Mouse (Mus musculus): ENCODE data around the gene Tm9sf2. TPM values are rescaled to one million over a fixed set of nuclear protein-coding genes. Genes with fewer than 3 reads are reported as not detected.

The Tm9sf2 gene
- polyA plus RNA-seq, 1 experiment from 2014 or later = 135 TPM

DNA sequence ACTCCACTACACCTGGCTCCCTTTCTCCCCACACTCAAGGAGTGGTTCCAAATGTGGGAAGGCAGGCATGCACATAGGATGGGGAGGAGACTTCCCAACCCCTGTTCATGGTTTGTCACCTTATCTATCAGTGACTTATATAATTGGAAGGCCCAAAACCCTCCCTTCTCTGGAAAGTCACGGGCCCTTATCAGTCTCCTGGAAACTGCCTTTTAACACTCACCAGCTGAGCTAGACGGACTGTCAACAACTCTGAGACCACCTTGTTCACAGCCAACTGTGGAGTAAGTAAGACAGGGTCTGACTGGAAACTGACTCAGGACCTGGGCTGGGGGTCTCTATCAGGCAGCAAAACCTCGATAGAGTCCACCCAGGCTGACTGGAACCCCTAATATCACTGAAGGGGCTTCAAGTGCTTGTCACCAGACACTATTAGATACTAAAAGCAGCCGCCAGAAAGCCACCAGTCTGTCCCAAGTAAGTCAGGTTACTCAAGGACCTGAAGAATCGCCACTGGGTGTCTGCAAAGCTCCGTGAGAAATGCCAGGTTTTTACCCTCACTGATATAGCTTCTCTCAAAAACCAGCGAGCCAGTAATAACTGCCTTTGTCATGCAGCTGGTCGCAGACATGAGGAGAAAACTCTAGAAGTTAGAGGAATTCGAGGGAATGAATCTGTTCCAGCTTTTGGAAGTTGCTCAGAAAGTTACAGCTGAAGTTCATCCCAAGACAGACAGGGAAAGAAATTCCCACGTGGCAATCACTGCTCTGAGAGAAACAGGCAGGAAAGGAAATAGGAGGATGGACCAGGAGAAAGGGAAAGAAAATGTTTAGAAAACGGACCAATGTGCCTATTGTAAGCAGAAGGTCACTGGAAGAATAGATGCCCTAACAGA is 37.8 kb upstream of the Tm9sf2 start:
- Histone ChIP-seq H3K9ac (ENCODE audit: low read length) (no peak overlapping the region; the same call in 1 of the 2 replicates), H3K4me2 (ENCODE audit: low read depth, low read length) (peak overlapping the region; percentile 37), H3K27me3 (ENCODE audit: control insufficient read depth, insufficient read depth, low read length) (peaks cover 50% of the 10 kb centered on the region), H3K4me1 (ENCODE audit: control insufficient read depth, insufficient read depth, low read length) (peaks cover 18% of the 10 kb centered on the region), H3K4me3 (ENCODE audit: low read length) (no peak overlapping the region), H3K27ac (ENCODE audit: low read length) (peak overlapping the region; percentile 38; the same call in 1 of the 2 replicates), H3K36me3 (ENCODE audit: control insufficient read depth, insufficient read depth) (no peaks in the 10 kb centered on the region), H3K9me3 (replicated peaks; ENCODE audit: control insufficient read depth, low read length) (no peaks in the 10 kb centered on the region)
- 18% methylated on average over 11 of the region's 11 CpGs for WGBS
- peak; percentile 69 for ATAC-seq (replicated peaks; ENCODE audit: extremely low read depth, insufficient read depth, low FRiP score)

DNA sequence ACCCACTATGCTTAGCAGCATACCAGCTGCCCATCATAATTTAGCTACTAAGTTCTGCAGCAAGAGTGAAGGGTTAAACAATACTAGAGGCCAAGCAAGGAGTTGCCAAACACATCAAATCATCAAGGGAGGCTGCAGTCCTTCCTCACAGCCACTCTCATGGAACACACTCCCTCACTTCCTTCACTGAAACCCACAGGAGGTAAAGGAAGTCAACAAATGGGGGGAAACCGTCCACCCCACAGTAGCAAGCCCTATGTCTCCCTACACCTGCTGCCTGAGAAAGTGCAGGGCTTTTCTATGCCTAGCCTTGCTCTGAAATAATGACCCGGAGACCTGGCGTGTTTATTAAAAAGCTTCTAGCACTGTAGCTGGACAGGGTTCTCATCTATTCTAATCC is 36.9 kb upstream of the Tm9sf2 start:
- Histone ChIP-seq H3K36me3 (ENCODE audit: control insufficient read depth, insufficient read depth) (no peaks in the 10 kb centered on the region), H3K4me1 (ENCODE audit: control insufficient read depth, insufficient read depth, low read length) (peaks cover 18% of the 10 kb centered on the region), H3K4me3 (ENCODE audit: low read length) (no peak overlapping the region), H3K9ac (ENCODE audit: low read length) (no peak overlapping the region), H3K4me2 (ENCODE audit: low read depth, low read length) (no peak overlapping the region), H3K27ac (ENCODE audit: low read length) (no peak overlapping the region), H3K9me3 (replicated peaks; ENCODE audit: control insufficient read depth, low read length) (no peaks in the 10 kb centered on the region), H3K27me3 (ENCODE audit: control insufficient read depth, insufficient read depth, low read length) (peaks cover 47% of the 10 kb centered on the region)
- ATAC-seq (replicated peaks; ENCODE audit: extremely low read depth, insufficient read depth, low FRiP score) = no peak
- WGBS = 68% methylated on average over 3 of the region's 3 CpGs

DNA sequence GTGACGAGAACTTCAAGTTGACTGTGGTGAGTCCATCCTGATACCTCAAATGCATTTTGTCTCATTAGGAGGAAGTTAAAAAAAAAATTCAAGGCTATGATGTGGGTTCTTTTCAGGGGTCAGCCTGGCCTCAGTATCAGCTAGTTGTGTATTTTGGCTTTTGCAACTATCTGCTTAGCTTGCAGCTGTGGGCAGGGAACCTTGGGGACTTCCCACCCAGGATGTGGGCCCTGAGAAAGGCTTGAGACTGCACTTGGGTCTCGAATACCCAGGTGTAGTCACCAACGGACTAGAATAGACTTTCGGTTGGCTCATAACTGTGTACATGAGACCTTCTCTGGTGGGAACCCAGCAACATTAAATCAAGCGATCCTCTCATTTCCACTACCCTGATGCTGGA is 33.4 kb upstream of the Tm9sf2 start:
- Histone ChIP-seq H3K36me3 (ENCODE audit: control insufficient read depth, insufficient read depth) (no peaks in the 10 kb centered on the region), H3K9ac (ENCODE audit: low read length) (no peak overlapping the region), H3K4me1 (ENCODE audit: control insufficient read depth, insufficient read depth, low read length) (peaks cover 23% of the 10 kb centered on the region), H3K4me3 (ENCODE audit: low read length) (no peak overlapping the region), H3K4me2 (ENCODE audit: low read depth, low read length) (no peak overlapping the region), H3K9me3 (replicated peaks; ENCODE audit: control insufficient read depth, low read length) (no peaks in the 10 kb centered on the region), H3K27ac (ENCODE audit: low read length) (peak overlapping the region; percentile 52), H3K27me3 (ENCODE audit: control insufficient read depth, insufficient read depth, low read length) (peaks cover 31% of the 10 kb centered on the region)
- WGBS = 81% methylated on average over 5 of the region's 5 CpGs
- no peak for ATAC-seq (replicated peaks; ENCODE audit: extremely low read depth, insufficient read depth, low FRiP score)

DNA sequence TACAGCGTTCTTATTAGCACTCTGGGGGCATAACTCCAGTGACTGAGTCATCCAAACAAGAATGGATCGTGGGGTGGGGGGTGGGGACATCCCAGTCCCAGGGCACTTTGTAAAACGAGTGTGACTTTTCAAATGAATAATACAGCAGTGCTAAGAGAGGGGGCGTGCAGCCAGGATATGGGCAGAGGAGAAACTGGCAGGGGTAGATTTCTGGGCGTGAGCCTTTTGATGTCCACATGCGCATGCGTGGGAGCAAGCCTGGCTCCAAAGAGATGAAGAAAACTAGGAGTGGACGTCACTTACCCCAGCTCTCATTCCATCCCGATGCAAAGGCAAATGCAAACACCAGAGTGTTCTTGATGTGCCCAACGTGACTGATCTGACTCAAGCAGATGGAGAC is 32.5 kb upstream of the Tm9sf2 start:
- Histone ChIP-seq H3K9ac (ENCODE audit: low read length) (no peak overlapping the region), H3K27me3 (ENCODE audit: control insufficient read depth, insufficient read depth, low read length) (peaks cover 31% of the 10 kb centered on the region), H3K4me3 (ENCODE audit: low read length) (no peak overlapping the region), H3K4me1 (ENCODE audit: control insufficient read depth, insufficient read depth, low read length) (peaks cover 14% of the 10 kb centered on the region), H3K27ac (ENCODE audit: low read length) (no peak overlapping the region), H3K36me3 (ENCODE audit: control insufficient read depth, insufficient read depth) (no peaks in the 10 kb centered on the region), H3K4me2 (ENCODE audit: low read depth, low read length) (no peak overlapping the region), H3K9me3 (replicated peaks; ENCODE audit: control insufficient read depth, low read length) (no peaks in the 10 kb centered on the region)
- 66% methylated on average over 10 of the region's 10 CpGs for WGBS
- ATAC-seq (replicated peaks; ENCODE audit: extremely low read depth, insufficient read depth, low FRiP score) = no peak

DNA sequence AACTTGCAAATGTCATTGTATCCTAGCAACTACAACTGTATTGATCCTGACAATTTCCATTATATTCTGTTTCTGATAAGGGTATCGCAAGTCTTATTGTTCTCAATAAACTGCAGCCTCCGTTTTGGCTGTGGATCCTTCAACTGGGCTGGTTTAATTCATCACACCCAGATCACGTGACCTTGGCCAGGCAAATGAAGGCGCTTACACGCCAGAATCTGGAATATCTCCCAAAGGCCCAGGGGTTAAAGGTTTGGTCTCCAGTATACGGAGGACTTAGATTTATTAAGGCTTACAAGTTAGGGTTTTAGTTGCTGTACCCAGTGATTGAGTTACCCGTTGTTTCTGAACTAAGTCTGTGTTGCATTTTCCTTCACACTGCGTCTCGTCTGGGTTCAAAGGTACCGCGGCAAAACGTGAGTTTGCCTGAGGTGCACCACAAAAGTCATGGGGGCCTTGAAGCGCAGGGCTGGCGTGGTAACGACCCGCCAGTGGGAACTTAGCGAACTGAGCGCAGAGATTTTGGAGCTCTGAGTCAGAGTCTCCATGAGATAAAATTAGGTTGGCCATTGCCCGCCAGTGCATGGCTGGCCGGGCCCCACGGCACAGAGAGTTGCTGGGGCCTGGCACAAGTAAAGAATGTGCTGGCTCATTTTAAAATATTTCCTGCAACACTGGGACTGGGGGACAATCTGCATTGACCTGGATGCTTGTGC is 31.2 kb upstream of the Tm9sf2 start:
- Histone ChIP-seq H3K4me2 (ENCODE audit: low read depth, low read length) (peak overlapping the region; percentile 13; the same call in 1 of the 2 replicates), H3K4me3 (ENCODE audit: low read length) (no peak overlapping the region), H3K9ac (ENCODE audit: low read length) (no peak overlapping the region), H3K4me1 (ENCODE audit: control insufficient read depth, insufficient read depth, low read length) (peaks cover 5% of the 10 kb centered on the region), H3K36me3 (ENCODE audit: control insufficient read depth, insufficient read depth) (no peaks in the 10 kb centered on the region), H3K27me3 (ENCODE audit: control insufficient read depth, insufficient read depth, low read length) (peaks cover 27% of the 10 kb centered on the region), H3K27ac (ENCODE audit: low read length) (peak overlapping the region; percentile 54; the same call in 1 of the 2 replicates), H3K9me3 (replicated peaks; ENCODE audit: control insufficient read depth, low read length) (no peaks in the 10 kb centered on the region)
- WGBS = 66% methylated on average over 21 of the region's 21 CpGs
- ATAC-seq (replicated peaks; ENCODE audit: extremely low read depth, insufficient read depth, low FRiP score) = peak; percentile 49

DNA sequence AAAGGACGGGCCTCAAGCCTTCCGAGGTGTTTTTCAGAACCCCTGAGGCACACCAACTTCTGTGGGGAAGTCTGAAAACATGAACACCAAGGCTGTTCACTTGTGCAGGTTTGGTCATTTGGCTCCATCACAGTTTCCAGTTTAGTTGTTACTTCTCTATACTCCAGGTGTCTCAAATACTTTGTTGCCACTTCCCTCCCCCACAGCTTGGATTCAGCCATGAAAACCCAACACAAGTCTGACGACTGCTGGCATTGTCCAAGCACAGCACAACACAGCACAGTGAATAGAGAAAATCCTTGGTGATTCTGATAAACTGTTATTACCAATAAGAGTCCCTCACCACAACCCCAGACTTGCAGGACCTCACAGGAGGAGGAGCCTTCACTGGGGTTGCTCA is 29.8 kb upstream of the Tm9sf2 start:
- Histone ChIP-seq H3K27ac (ENCODE audit: low read length) (no peak overlapping the region), H3K9me3 (replicated peaks; ENCODE audit: control insufficient read depth, low read length) (no peaks in the 10 kb centered on the region), H3K4me3 (ENCODE audit: low read length) (no peak overlapping the region), H3K4me2 (ENCODE audit: low read depth, low read length) (no peak overlapping the region), H3K36me3 (ENCODE audit: control insufficient read depth, insufficient read depth) (no peaks in the 10 kb centered on the region), H3K9ac (ENCODE audit: low read length) (no peak overlapping the region), H3K27me3 (ENCODE audit: control insufficient read depth, insufficient read depth, low read length) (peaks cover 17% of the 10 kb centered on the region), H3K4me1 (ENCODE audit: control insufficient read depth, insufficient read depth, low read length) (peaks cover 5% of the 10 kb centered on the region)
- 84% methylated on average over 3 of the region's 3 CpGs for WGBS
- no peak for ATAC-seq (replicated peaks; ENCODE audit: extremely low read depth, insufficient read depth, low FRiP score)

DNA sequence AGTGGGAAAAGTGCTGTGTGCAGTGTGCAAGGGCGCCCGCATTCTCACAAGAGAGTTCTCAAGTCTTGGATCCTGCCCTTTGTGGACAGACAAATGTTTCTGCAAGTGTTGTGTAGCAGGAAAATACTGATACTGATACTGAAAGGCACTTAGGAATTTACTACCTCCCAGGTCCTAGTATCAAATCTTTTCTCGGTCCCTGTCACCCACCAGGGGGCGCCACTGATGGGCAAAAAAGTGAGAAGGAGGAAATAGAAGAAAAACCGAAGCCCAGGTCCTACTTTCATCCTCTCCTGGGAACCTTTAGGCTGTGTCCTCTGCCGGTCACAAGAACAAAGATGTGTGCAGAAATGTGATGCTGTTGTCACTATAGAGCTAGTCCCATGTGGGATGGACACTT is 27.4 kb upstream of the Tm9sf2 start:
- Histone ChIP-seq H3K9me3 (replicated peaks; ENCODE audit: control insufficient read depth, low read length) (no peaks in the 10 kb centered on the region), H3K27me3 (ENCODE audit: control insufficient read depth, insufficient read depth, low read length) (0 out of 2 replicates have a peak, but pooled peaks cover 3% of the 10 kb centered on the region), H3K36me3 (ENCODE audit: control insufficient read depth, insufficient read depth) (no peaks in the 10 kb centered on the region), H3K4me3 (ENCODE audit: low read length) (no peak overlapping the region), H3K27ac (ENCODE audit: low read length) (no peak overlapping the region), H3K9ac (ENCODE audit: low read length) (no peak overlapping the region), H3K4me1 (ENCODE audit: control insufficient read depth, insufficient read depth, low read length) (peaks cover 5% of the 10 kb centered on the region), H3K4me2 (ENCODE audit: low read depth, low read length) (no peak overlapping the region)
- WGBS = 54% methylated on average over 6 of the region's 6 CpGs
- ATAC-seq (replicated peaks; ENCODE audit: extremely low read depth, insufficient read depth, low FRiP score) = no peak

DNA sequence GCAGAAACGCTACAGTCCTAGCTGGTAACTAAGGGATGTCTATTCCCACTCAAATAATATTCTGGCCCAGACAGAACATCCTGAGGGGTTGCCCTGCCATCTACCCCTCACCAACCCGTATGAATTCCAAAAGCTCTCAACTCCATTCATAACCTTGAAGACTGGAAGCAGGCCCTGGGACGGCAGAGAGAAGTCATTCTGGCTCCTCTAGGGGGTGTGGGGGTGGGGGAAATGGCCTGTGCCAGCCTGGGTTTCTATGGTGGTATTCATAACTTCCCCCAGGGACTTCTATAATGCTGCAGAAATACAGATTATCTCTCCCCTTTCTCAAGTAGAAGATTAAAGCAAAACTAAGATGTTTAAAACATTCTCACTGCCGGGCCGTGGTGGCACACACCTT is 26.9 kb upstream of the Tm9sf2 start:
- no peak overlapping the region for H3K4me2 ChIP-seq (ENCODE audit: low read depth, low read length)
- ATAC-seq (replicated peaks; ENCODE audit: extremely low read depth, insufficient read depth, low FRiP score) = no peak

DNA sequence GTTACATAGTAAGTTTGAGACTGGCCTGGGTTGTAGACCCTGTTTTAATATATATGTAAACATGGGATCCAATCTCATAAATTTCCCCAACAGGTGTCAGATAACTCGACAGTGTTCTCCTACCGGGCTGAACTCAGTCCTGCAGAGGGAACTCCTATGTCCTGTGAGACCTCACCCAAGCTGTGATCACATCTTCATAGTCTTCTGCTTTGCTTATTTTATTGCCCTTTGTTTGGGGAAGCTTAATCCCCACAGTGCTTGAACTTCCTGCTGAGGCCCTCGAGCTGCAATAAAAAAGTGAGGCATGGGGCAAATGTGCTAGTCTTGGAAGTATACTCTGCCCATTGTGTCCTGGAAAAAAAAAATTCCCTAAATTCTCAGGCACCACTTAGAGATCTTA is 25.5 kb upstream of the Tm9sf2 start:
- Histone ChIP-seq H3K27me3 (ENCODE audit: control insufficient read depth, insufficient read depth, low read length) (0 out of 2 replicates have a peak, but pooled peaks cover 3% of the 10 kb centered on the region), H3K27ac (ENCODE audit: low read length) (no peak overlapping the region), H3K4me3 (ENCODE audit: low read length) (no peak overlapping the region), H3K36me3 (ENCODE audit: control insufficient read depth, insufficient read depth) (no peaks in the 10 kb centered on the region), H3K4me1 (ENCODE audit: control insufficient read depth, insufficient read depth, low read length) (peaks cover 2% of the 10 kb centered on the region), H3K4me2 (ENCODE audit: low read depth, low read length) (no peak overlapping the region), H3K9ac (ENCODE audit: low read length) (no peak overlapping the region), H3K9me3 (replicated peaks; ENCODE audit: control insufficient read depth, low read length) (peaks cover 8% of the 10 kb centered on the region)
- no peak for ATAC-seq (replicated peaks; ENCODE audit: extremely low read depth, insufficient read depth, low FRiP score)
- 40% methylated on average over 3 of the region's 3 CpGs for WGBS

More for the DNA sequence above, 26.9 kb upstream of the Tm9sf2 start:
- Histone ChIP-seq H3K27me3 (ENCODE audit: control insufficient read depth, insufficient read depth, low read length) (0 out of 2 replicates have a peak, but pooled peaks cover 3% of the 10 kb centered on the region), H3K4me1 (ENCODE audit: control insufficient read depth, insufficient read depth, low read length) (peaks cover 5% of the 10 kb centered on the region), H3K4me3 (ENCODE audit: low read length) (no peak overlapping the region), H3K36me3 (ENCODE audit: control insufficient read depth, insufficient read depth) (no peaks in the 10 kb centered on the region), H3K9me3 (replicated peaks; ENCODE audit: control insufficient read depth, low read length) (peaks cover 4% of the 10 kb centered on the region), H3K27ac (ENCODE audit: low read length) (no peak overlapping the region), H3K9ac (ENCODE audit: low read length) (no peak overlapping the region)
- 72% methylated on average over 5 of the region's 5 CpGs for WGBS
